Mouse (Mus musculus): ENCODE results near the gene Il17rb. TPM values are rescaled to one million over a fixed set of nuclear protein-coding genes. Genes with fewer than 3 reads are reported as not detected.

Gene Il17rb
- polyA plus RNA-seq, 1 experiment from 2014 or later, result 0.93 TPM

DNA sequence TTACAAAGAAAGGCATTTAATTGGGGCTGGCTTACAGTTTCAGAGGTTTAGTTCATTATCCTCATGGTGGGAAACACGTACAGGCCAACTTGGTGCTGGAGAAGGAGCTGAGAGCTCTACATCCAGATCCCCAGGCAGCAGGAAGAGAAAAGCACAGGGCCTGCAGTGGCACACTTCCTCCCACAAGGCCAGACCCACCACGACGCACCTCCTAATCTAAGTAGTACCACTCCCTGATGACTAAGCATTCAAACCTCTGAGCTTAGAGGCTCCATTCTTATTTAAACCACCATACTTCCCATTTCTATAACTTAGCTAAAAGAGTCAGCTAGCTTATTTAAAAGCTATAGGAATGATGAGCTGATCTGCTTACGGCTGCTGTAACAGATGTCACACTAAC is 57.9 kb downstream of the Il17rb start:
- WGBS, result 85% methylated on average over 4 of the region's 4 CpGs
- Histone ChIP-seq H3K4me1 (ENCODE audit: control insufficient read depth, insufficient read depth, low read length) (no peaks in the 10 kb centered on the region), H3K4me3 (ENCODE audit: low read depth, low read length) (no peak overlapping the region), H3K4me2 (no peak overlapping the region), H3K9me3 (ENCODE audit: control insufficient read depth, low read length) (no peaks in the 10 kb centered on the region), H3K27me3 (ENCODE audit: control insufficient read depth, insufficient read depth, low read length) (no peaks in the 10 kb centered on the region), H3K9ac (ENCODE audit: low read length) (no peak overlapping the region), H3K36me3 (ENCODE audit: control insufficient read depth, insufficient read depth, low read length) (no peaks in the 10 kb centered on the region), H3K27ac (ENCODE audit: low read depth, low read length) (no peak overlapping the region)
- ATAC-seq (ENCODE audit: low FRiP score) (no peak), DNase-seq (ENCODE audit: low spot score, missing footprints) (no peak)

DNA sequence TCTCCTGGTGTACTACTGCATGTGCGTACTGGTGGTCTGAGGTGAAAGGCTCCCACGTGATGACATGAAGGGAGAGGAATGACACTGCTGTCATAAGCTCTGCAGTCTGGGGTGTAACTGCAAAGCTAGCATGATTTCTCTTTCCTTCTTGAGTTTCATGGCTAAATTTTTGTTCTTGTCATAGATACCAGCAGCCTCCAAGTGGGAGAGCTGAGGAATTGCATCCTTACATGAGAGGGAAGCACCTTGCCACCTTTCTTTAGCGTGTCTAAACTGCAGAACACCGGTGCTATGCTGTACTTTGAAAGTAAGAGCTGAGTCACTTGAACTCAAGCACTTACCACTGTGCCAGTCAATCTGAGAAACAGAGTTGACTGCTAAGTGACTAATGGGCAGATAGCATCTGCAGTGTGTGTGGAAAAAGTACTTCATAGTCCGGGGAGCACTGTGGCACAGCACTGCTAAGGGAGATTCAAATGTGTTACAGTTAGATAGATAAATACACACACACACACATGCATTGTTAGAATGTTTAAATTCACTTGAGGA is 61.9 kb downstream of the Il17rb start:
- H3K9ac ChIP-seq (ENCODE audit: low read length), result no peak overlapping the region
- no peak overlapping the region for H3K4me3 ChIP-seq (ENCODE audit: low read depth, low read length)
- DNase-seq (ENCODE audit: low spot score, missing footprints) (no peak), ATAC-seq (ENCODE audit: low FRiP score) (no peak)
- H3K4me2 ChIP-seq, result no peak overlapping the region
- WGBS, result 78% methylated on average over 5 of the region's 5 CpGs
- H3K27me3 ChIP-seq (ENCODE audit: control insufficient read depth, insufficient read depth, low read length), result no peaks in the 10 kb centered on the region; the same call in 1 of the 2 replicates
- no peaks in the 10 kb centered on the region for H3K36me3 ChIP-seq (ENCODE audit: control insufficient read depth, insufficient read depth, low read length)
- H3K4me1 ChIP-seq (ENCODE audit: control insufficient read depth, insufficient read depth, low read length), result no peaks in the 10 kb centered on the region
- no peak overlapping the region for H3K27ac ChIP-seq (ENCODE audit: low read depth, low read length)
- H3K9me3 ChIP-seq (ENCODE audit: control insufficient read depth, low read length), result no peaks in the 10 kb centered on the region

Small RNA genes within 50 kb of the gene (microRNA-seq; reads per million reads assigned to microRNA genes)
- gene Mir6947, result 0.76 reads per million

Other genes starting within 250 kb of the Il17rb start
- 301 and 306 TPM in 2 replicates for gene Selenok, start 40.6 kb downstream of the Il17rb start, polyA plus RNA-seq (2014; fragmentation: Nextera tagmentation; extraction: Ambion mirVana)
- 74.5 and 77.6 TPM in 2 replicates for gene Actr8, start 30.6 kb downstream of the Il17rb start, polyA plus RNA-seq (2014; fragmentation: Nextera tagmentation; extraction: Ambion mirVana)
- 0.04 TPM in 2 replicates for gene Chdh, start 127 bp upstream of the Il17rb start, polyA plus RNA-seq (2014; fragmentation: Nextera tagmentation; extraction: Ambion mirVana)

All from midbrain, embryonic 11.5 days (tissue).